In the genomic region with DNA sequence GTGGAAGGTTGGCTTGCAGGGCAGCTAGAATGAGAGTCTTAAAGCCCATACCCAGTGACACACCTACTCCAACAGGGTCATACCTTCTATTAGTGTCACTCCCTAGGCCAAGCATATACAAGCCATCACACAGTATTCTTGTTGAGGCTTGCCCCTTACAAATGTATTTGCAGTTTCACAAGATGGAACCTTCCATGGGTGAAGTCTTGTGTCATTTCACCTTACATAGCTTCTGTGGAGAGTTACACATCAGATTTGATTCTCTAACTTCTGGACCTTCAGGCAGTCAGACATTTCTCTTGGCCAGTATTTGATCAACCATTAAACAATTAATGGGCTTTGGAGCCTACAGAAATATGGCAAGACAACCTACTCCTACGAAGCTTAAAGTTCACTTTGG, we compare ENCODE assay signal across 16 mouse cellular contexts.
"Had no signal": no experiment of that assay in that cellular context is flagged by ENCODE, and none has a peak within 500 bp of the region (broad histone marks: within the 10 kb centered on the region; RNA-seq: fewer than 3 reads in every experiment).

No protein-coding gene starts in this region.

- DNase-seq: heart, postnatal 10 days; heart, postnatal 14 days; heart, postnatal 36 days; heart, postnatal 4 days; kidney, adult 11 months; kidney, adult 18-20 months; kidney, adult 2 months; kidney, adult 8-10 months; kidney, adult 9 months; kidney, postnatal 10 days; kidney, postnatal 14 days; kidney, postnatal 25 days; kidney, postnatal 36 days; kidney, postnatal 4 days; layer of hippocampus, adult 9-11 months; layer of hippocampus, postnatal 36 days had no signal
